Mouse (Mus musculus) adrenal gland, postnatal 14 days (tissue): ENCODE measurements around the gene B3gnt3. TPM values are rescaled to one million over a fixed set of nuclear protein-coding genes. Genes with fewer than 3 reads are reported as not detected.

Experiments
- total RNA-seq: library from RNA; stranded (reverse); gene quantifications from 2 replicates; pipeline ENCODE4 v1.2.3, GENCODE M21; 2021

Gene B3gnt3
- total RNA-seq, 1 experiment from 2014 or later, result 5.4 TPM

Other genes with a start within 250 kb of the B3gnt3 start
- 43.3 and 44.7 TPM in 2 replicates for gene Abhd8, start 238.1 kb downstream of the B3gnt3 start, total RNA-seq
- 145 and 164 TPM in 2 replicates for gene Mrpl34, start 236.8 kb downstream of the B3gnt3 start, total RNA-seq
- 54.4 and 57.8 TPM in 2 replicates for gene Dda1, start 232.6 kb downstream of the B3gnt3 start, total RNA-seq
- gene Ano8, start 215.8 kb downstream of the B3gnt3 start, total RNA-seq, result 14.8 and 17.2 TPM in 2 replicates
- gene Gtpbp3, start 213.7 kb downstream of the B3gnt3 start, total RNA-seq, result 20.0 and 21.5 TPM in 2 replicates
- gene Plvap, start 190.0 kb downstream of the B3gnt3 start, total RNA-seq, result 116 and 123 TPM in 2 replicates
- gene Ccdc194, start 176.1 kb downstream of the B3gnt3 start, total RNA-seq, result not detected in 2 replicates
- 45.6 and 47.9 TPM in 2 replicates for gene Bst2, start 164.3 kb downstream of the B3gnt3 start, total RNA-seq
- 63.2 and 66.3 TPM in 2 replicates for gene Mvb12a, start 158.9 kb downstream of the B3gnt3 start, total RNA-seq
- gene Tmem221, start 142.9 kb downstream of the B3gnt3 start, total RNA-seq, result 1.8 and 4.2 TPM in 2 replicates
- gene Nxnl1, start 135.2 kb downstream of the B3gnt3 start, total RNA-seq, result 0.53 and 1.0 TPM in 2 replicates
- gene Slc27a1, start 132.9 kb downstream of the B3gnt3 start, total RNA-seq, result 91.6 and 93.6 TPM in 2 replicates
- 212 and 250 TPM in 2 replicates for gene Pgls, start 109.6 kb downstream of the B3gnt3 start, total RNA-seq
- 2.6 and 6.2 TPM in 2 replicates for gene Fam129c, start 104.1 kb downstream of the B3gnt3 start, total RNA-seq
- gene Colgalt1, start 90.8 kb downstream of the B3gnt3 start, total RNA-seq, result 60.0 and 62.0 TPM in 2 replicates
- 7.2 and 7.7 TPM in 2 replicates for gene Unc13a, start 30.0 kb downstream of the B3gnt3 start, total RNA-seq
- gene Jak3, start 25.5 kb downstream of the B3gnt3 start, total RNA-seq, result 17.4 and 21.4 TPM in 2 replicates
- 8.0 and 9.8 TPM in 2 replicates for gene Insl3, start 12.6 kb downstream of the B3gnt3 start, total RNA-seq
- gene Fcho1, start 23.9 kb upstream of the B3gnt3 start, total RNA-seq, result 5.4 and 13.9 TPM in 2 replicates
- gene Zfp709, start 180.2 kb upstream of the B3gnt3 start, total RNA-seq, result 7.9 and 8.2 TPM in 2 replicates
- gene Zfp882, start 206.8 kb upstream of the B3gnt3 start, total RNA-seq, result 5.4 and 7.8 TPM in 2 replicates
- gene Zfp617, start 206.8 kb upstream of the B3gnt3 start, total RNA-seq, result 30.8 and 31.4 TPM in 2 replicates
- gene Zfp961, start 249.2 kb upstream of the B3gnt3 start, total RNA-seq, result 22.9 and 24.3 TPM in 2 replicates